Mouse (Mus musculus): ENCODE results near the gene Sugct. TPM values are rescaled to one million over a fixed set of nuclear protein-coding genes. Genes with fewer than 3 reads are reported as not detected.

Sugct gene
- polyA plus RNA-seq, 1 experiment from 2014 or later: 5.7 TPM

DNA sequence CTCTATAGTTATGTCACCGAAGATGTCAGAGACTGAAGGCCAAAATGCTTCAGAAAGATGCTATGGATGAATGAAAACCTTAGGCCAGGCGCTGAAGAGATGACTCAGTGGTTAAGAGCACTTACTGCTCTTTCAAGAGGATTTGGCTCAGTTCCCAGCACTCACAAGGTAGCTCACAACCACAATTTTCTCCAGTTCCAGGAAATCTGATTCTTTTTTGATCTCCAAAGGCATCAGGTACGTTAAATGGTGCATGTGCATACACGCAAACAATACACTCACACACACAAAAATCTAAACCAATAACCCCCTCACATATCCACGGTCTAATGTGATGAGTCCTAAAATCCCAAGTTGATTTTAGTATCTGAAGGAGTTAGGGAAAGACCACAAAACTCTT is 1.5 kb downstream of the Sugct start:
- Histone ChIP-seq H3K9ac (no peak overlapping the region), H3K27me3 (no peaks in the 10 kb centered on the region), H3K4me3 (peak overlapping the region; percentile 77), H3K36me3 (no peaks in the 10 kb centered on the region), H3K4me2 (peak overlapping the region; percentile 67; the same call in 1 of the 2 replicates), H3K4me1 (peaks cover 12% of the 10 kb centered on the region), H3K27ac (peak overlapping the region; percentile 88; the same call in 1 of the 2 replicates), H3K9me3 (no peaks in the 10 kb centered on the region)
- ATAC-seq (ENCODE audit: borderline replicate concordance, extremely low read depth, low FRiP score, low TSS enrichment): no peak
- WGBS: 55% methylated on average over 5 of the region's 5 CpGs

DNA sequence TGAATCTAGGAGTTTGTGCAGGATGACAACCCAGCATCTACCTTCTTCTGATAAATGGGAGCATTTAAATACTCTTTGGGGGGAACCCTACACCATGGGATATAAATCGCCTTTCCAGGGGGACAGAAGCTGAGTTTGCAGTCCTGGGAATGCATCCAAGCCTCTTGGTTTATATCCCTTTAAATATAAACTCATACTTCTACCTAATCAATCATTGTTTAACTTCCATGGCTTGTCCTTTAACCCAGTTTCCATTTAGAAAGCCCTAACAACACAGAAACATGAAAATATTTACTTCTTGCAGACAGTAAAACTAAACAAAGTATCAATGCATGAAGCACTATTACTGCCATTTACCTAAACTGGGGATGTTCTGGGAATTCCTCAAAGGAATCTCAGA is 3.9 kb downstream of the Sugct start:
- ATAC-seq (ENCODE audit: borderline replicate concordance, extremely low read depth, low FRiP score, low TSS enrichment): no peak
- H3K4me3 ChIP-seq: no peak overlapping the region
- peak overlapping the region; percentile 63 for H3K27ac ChIP-seq
- 16% methylated on average over 1 of the region's 1 CpGs for WGBS
- peaks cover 10% of the 10 kb centered on the region for H3K4me1 ChIP-seq
- H3K9me3 ChIP-seq: no peaks in the 10 kb centered on the region
- no peak overlapping the region for H3K4me2 ChIP-seq
- H3K36me3 ChIP-seq: no peaks in the 10 kb centered on the region
- no peak overlapping the region for H3K9ac ChIP-seq
- no peaks in the 10 kb centered on the region for H3K27me3 ChIP-seq

- Histone ChIP-seq H3K27ac (no peak overlapping the region), H3K27me3 (no peaks in the 10 kb centered on the region), H3K4me2 (no peak overlapping the region), H3K4me1 (peaks cover 10% of the 10 kb centered on the region), H3K9me3 (no peaks in the 10 kb centered on the region), H3K36me3 (no peaks in the 10 kb centered on the region), H3K4me3 (no peak overlapping the region), H3K9ac (no peak overlapping the region)
- ATAC-seq (ENCODE audit: borderline replicate concordance, extremely low read depth, low FRiP score, low TSS enrichment): no peak
Observed at GRCm38 (mm10) chr13:17690686-17691085, 4.7 kb downstream of the Sugct start.

DNA sequence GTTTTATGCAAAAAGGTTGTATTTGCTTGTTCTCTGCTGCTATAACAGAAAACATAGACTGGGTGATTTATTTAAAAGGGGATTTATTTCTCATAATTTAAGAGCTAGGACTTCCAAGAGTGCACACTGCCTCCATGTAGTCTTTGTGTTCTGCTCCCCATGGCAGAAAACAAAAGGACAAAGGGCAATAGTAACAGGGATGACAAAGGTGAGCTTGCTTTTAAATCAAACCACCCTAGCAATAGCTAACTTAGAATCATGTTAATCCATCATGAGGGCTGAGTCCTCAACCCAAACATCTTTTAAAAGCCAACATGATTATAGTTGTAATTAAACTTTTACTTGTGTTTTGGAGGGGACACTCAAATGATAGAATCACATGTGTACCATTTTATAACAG is 5.9 kb downstream of the Sugct start:
- Histone ChIP-seq H3K9ac (no peak overlapping the region), H3K9me3 (no peaks in the 10 kb centered on the region), H3K4me3 (no peak overlapping the region), H3K27me3 (no peaks in the 10 kb centered on the region), H3K36me3 (no peaks in the 10 kb centered on the region), H3K4me2 (no peak overlapping the region), H3K4me1 (peaks cover 10% of the 10 kb centered on the region), H3K27ac (no peak overlapping the region)
- no peak for ATAC-seq (ENCODE audit: borderline replicate concordance, extremely low read depth, low FRiP score, low TSS enrichment)

DNA sequence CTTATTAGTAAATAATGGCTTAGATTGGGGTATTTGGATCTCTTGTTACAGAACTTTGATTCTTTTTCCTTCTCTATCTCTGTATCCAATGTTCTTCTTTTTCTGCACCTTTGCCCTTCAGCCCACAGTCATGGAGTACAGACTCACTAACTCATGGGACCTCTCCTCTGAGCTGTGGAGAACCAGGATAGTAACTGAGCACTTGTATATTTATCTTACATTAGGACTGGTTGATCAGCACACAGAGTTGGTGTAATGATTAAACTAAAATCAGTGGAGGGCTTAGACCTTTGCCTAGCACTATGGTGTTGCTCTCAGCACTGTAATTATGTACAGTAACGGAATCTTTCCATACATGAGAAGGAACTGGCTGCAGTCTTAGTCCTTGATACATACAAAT is 24.2 kb downstream of the Sugct start:
- Histone ChIP-seq H3K36me3 (no peaks in the 10 kb centered on the region), H3K27ac (no peak overlapping the region), H3K4me1 (no peaks in the 10 kb centered on the region), H3K27me3 (no peaks in the 10 kb centered on the region), H3K9ac (no peak overlapping the region), H3K4me3 (no peak overlapping the region), H3K9me3 (no peaks in the 10 kb centered on the region), H3K4me2 (no peak overlapping the region)
- 58% methylated on average over 1 of the region's 1 CpGs for WGBS
- no peak for ATAC-seq (ENCODE audit: borderline replicate concordance, extremely low read depth, low FRiP score, low TSS enrichment)

GRCm38 (mm10) chr13:17667380-17667779 is 28.0 kb downstream of the Sugct start:
- WGBS: 63% methylated on average over 1 of the region's 1 CpGs
- Histone ChIP-seq H3K9ac (no peak overlapping the region), H3K9me3 (no peaks in the 10 kb centered on the region), H3K4me2 (no peak overlapping the region), H3K27ac (no peak overlapping the region), H3K36me3 (no peaks in the 10 kb centered on the region), H3K4me3 (no peak overlapping the region), H3K4me1 (no peaks in the 10 kb centered on the region), H3K27me3 (no peaks in the 10 kb centered on the region)
- no peak for ATAC-seq (ENCODE audit: borderline replicate concordance, extremely low read depth, low FRiP score, low TSS enrichment)

DNA sequence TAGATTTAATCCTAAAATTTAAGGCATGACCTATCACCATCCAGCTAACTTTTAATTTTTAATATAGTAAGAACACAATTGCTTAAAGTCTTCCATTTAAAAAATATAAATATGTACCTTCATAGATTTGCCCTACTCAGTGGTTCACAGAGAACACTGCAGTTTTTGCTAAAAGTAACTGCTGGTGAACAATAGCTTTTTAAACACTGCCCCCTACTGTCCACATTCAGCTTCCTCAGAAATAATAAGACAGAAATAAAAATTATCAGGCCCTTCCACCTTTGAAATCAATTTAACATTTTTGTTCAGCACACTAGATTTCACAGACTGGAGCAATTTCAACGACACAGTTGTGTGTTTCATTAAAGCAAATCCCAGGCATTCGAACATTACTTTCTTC is 53.1 kb downstream of the Sugct start:
- Histone ChIP-seq H3K4me2 (no peak overlapping the region), H3K4me3 (no peak overlapping the region), H3K9me3 (no peaks in the 10 kb centered on the region), H3K27ac (no peak overlapping the region), H3K9ac (no peak overlapping the region), H3K27me3 (no peaks in the 10 kb centered on the region), H3K4me1 (no peaks in the 10 kb centered on the region), H3K36me3 (no peaks in the 10 kb centered on the region)
- ATAC-seq (ENCODE audit: borderline replicate concordance, extremely low read depth, low FRiP score, low TSS enrichment): no peak
- 41% methylated on average over 2 of the region's 2 CpGs for WGBS

- Histone ChIP-seq H3K4me2 (no peak overlapping the region), H3K4me3 (no peak overlapping the region)
- peak; percentile 14; the same call in 1 of the 2 replicates for ATAC-seq (ENCODE audit: borderline replicate concordance, extremely low read depth, low FRiP score, low TSS enrichment)
Observed at GRCm38 (mm10) chr13:17638008-17638407, 57.3 kb downstream of the Sugct start.

DNA sequence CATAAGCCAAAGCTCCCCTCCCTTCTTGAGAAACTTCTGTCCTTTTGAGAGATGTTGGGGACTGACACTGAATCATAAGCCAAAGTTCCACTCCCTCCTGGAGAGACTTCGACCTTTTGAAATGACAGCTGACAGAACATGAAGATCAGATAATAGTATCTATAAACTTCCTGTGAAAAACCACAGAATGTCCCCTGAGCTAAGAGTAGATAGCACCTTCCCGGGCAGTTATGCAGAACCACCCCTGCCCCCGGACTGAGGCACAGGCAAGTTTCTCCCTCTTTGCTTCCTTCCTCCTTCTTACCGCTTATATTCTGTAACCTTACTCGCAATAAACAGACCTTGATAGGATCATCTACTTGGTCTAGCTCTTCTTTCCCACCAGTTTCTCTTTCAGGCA is 68.2 kb downstream of the Sugct start:
- no peak overlapping the region for H3K4me3 ChIP-seq
- H3K36me3 ChIP-seq: no peaks in the 10 kb centered on the region
- no peaks in the 10 kb centered on the region for H3K27me3 ChIP-seq
- no peak overlapping the region for H3K4me2 ChIP-seq
- H3K9me3 ChIP-seq: no peaks in the 10 kb centered on the region
- 85% methylated on average over 5 of the region's 5 CpGs for WGBS
- ATAC-seq (ENCODE audit: borderline replicate concordance, extremely low read depth, low FRiP score, low TSS enrichment): no peak
- H3K27ac ChIP-seq: no peak overlapping the region
- H3K9ac ChIP-seq: no peak overlapping the region
- no peaks in the 10 kb centered on the region for H3K4me1 ChIP-seq

More at GRCm38 (mm10) chr13:17638008-17638407, 57.3 kb downstream of the Sugct start:
- Histone ChIP-seq H3K9ac (no peak overlapping the region), H3K9me3 (no peaks in the 10 kb centered on the region), H3K27me3 (no peaks in the 10 kb centered on the region), H3K4me1 (no peaks in the 10 kb centered on the region), H3K36me3 (no peaks in the 10 kb centered on the region), H3K27ac (no peak overlapping the region)

- H3K4me3 ChIP-seq: no peak overlapping the region
- no peaks in the 10 kb centered on the region for H3K27me3 ChIP-seq
- no peak overlapping the region for H3K4me2 ChIP-seq
- no peak for ATAC-seq (ENCODE audit: borderline replicate concordance, extremely low read depth, low FRiP score, low TSS enrichment)
- no peak overlapping the region for H3K9ac ChIP-seq
- H3K4me1 ChIP-seq: no peaks in the 10 kb centered on the region
- no peaks in the 10 kb centered on the region for H3K36me3 ChIP-seq
- H3K27ac ChIP-seq: no peak overlapping the region
- no peaks in the 10 kb centered on the region for H3K9me3 ChIP-seq
Observed at GRCm38 (mm10) chr13:17624976-17625375, 70.4 kb downstream of the Sugct start.

GRCm38 (mm10) chr13:17606217-17606616 is 89.1 kb downstream of the Sugct start:
- H3K4me2 ChIP-seq: no peak overlapping the region
- H3K9ac ChIP-seq: no peak overlapping the region
- WGBS: 60% methylated on average over 1 of the region's 1 CpGs
- no peaks in the 10 kb centered on the region for H3K9me3 ChIP-seq
- no peak overlapping the region for H3K27ac ChIP-seq
- no peaks in the 10 kb centered on the region for H3K4me1 ChIP-seq
- no peak overlapping the region for H3K4me3 ChIP-seq
- no peaks in the 10 kb centered on the region for H3K27me3 ChIP-seq
- H3K36me3 ChIP-seq: no peaks in the 10 kb centered on the region
- no peak for ATAC-seq (ENCODE audit: borderline replicate concordance, extremely low read depth, low FRiP score, low TSS enrichment)

DNA sequence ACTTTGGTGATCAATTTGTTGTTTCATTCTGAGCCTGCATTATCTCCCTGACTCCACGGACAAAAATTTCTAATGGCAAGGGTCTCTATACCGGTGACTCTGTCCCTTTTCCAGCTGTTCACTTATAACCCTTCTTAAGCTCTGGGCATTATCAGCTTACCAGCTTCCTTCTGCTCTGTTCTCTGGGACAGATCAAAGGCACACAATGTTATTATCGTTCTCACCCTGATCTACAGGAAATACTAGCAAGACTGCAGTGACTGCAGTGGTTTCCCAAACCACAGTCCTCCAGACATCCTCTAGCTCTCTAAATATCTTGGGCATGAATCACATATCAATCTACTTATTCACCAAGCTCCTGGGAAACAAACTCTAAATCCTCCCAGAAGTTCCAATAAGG is 90.7 kb downstream of the Sugct start:
- Histone ChIP-seq H3K36me3 (no peaks in the 10 kb centered on the region), H3K4me2 (no peak overlapping the region), H3K9me3 (no peaks in the 10 kb centered on the region), H3K27me3 (no peaks in the 10 kb centered on the region), H3K27ac (no peak overlapping the region), H3K9ac (no peak overlapping the region), H3K4me3 (no peak overlapping the region), H3K4me1 (no peaks in the 10 kb centered on the region)
- 49% methylated on average over 3 of the region's 3 CpGs for WGBS
- no peak for ATAC-seq (ENCODE audit: borderline replicate concordance, extremely low read depth, low FRiP score, low TSS enrichment)

- H3K4me3 ChIP-seq: no peak overlapping the region
- H3K27ac ChIP-seq: no peak overlapping the region
- no peak overlapping the region for H3K9ac ChIP-seq
- H3K4me1 ChIP-seq: no peaks in the 10 kb centered on the region
- H3K9me3 ChIP-seq: no peaks in the 10 kb centered on the region
- 88% methylated on average over 5 of the region's 5 CpGs for WGBS
- no peak for ATAC-seq (ENCODE audit: borderline replicate concordance, extremely low read depth, low FRiP score, low TSS enrichment)
- H3K4me2 ChIP-seq: no peak overlapping the region
- no peaks in the 10 kb centered on the region for H3K36me3 ChIP-seq
- H3K27me3 ChIP-seq: no peaks in the 10 kb centered on the region
Observed at GRCm38 (mm10) chr13:17603756-17604155, 91.6 kb downstream of the Sugct start.

Measured in lung, embryonic 15.5 days (tissue).